Mouse (Mus musculus): ENCODE data around the gene Olfr1410.

DNA sequence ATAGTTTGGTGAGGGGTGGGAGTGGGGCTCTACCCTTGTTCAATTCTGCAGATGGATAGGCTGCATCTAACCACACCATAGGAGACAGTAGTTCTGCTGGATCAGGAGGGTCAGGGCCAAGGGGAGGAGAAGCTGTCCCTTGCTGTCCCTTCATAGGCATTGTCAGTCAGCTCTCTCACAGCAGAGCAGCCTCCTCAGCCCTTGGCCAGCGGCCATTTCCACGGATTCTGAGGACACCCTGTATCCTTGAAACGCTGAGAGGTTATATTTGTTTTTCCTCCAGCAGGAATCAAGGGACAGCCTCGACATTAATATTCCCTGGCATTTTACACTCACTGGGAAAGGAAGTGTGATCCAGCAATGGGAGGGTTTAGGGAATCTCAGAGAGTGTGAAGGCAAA, 12.8 kb downstream of the Olfr1410 start:
- no peak for TF ChIP-seq CTCF (IDR thresholded peaks at IDR 0.05; ENCODE audit: borderline replicate concordance, extremely low read depth, insufficient read depth, insufficient read length)
- no peak for TF ChIP-seq POLR2A (IDR thresholded peaks at IDR 0.05; ENCODE audit: borderline replicate concordance, extremely low read depth, insufficient read depth, insufficient read length, poor library complexity, severe bottlenecking)

All from brain, embryonic 14.5 days (tissue).